Mouse (Mus musculus): ENCODE results near the gene Nckap5.

- TF ChIP-seq POLR2A (IDR thresholded peaks at IDR 0.05; ENCODE audit: insufficient read length, low read depth) (no peak), USF1 (IDR thresholded peaks at IDR 0.05; ENCODE audit: low read depth) (no peak), REST (IDR thresholded peaks at IDR 0.05; ENCODE audit: insufficient read depth, insufficient read length) (no peak), POLR2AphosphoS2 (IDR thresholded peaks at IDR 0.05; ENCODE audit: insufficient read length, low read depth) (no peak), TCF12 (IDR thresholded peaks at IDR 0.05; ENCODE audit: insufficient read depth, poor library complexity, severe bottlenecking) (no peak), MAX (IDR thresholded peaks at IDR 0.05; ENCODE audit: low read depth) (no peak)
Observed at GRCm38 (mm10) chr1:126024518-126024917, 806.1 kb downstream of the Nckap5 start.

Data from myocyte (in vitro differentiated cells).